Mouse (Mus musculus) midbrain, postnatal 0 days (tissue): Measurements from ENCODE around the gene Efcab11. TPM values are rescaled to one million over a fixed set of nuclear protein-coding genes. Genes with fewer than 3 reads are reported as not detected.

Source experiments
- ATAC-seq: fragments of 200-750 bp; cut with Nextera tagmentation; 2 replicates; pipeline ENCODE4 v1.8.0; 2017; ENCODE audit warnings: moderate number of reproducible peaks, mild to moderate bottlenecking, moderate TSS enrichment, moderate library complexity; ENCODE audit not compliant: low FRiP score
- DNase-seq: peaks from one replicate; pipeline ENCODE4 v3.0.0-alpha.2; 2015; ENCODE audit warnings: low spot score
- H3K27ac ChIP-seq: fragments of 300-500 bp; sonication (generic); 2 replicates; pipeline ENCODE4 v1.5.1; 2014; ENCODE audit warnings: low read depth, mild to moderate bottlenecking, low read length, mixed read lengths
- H3K27me3 ChIP-seq: fragments of 300-500 bp; sonication (generic); 2 replicates; pipeline ENCODE4 v1.6.1; 2014; ENCODE audit warnings: low read length, control low read depth, mixed read lengths; ENCODE audit not compliant: insufficient read depth
- H3K36me3 ChIP-seq: fragments of 300-500 bp; sonication (generic); 2 replicates; pipeline ENCODE4 v1.6.1; 2014; ENCODE audit warnings: low read length, control low read depth, mixed read lengths; ENCODE audit not compliant: insufficient read depth
- H3K4me1 ChIP-seq: fragments of 300-500 bp; sonication (generic); 2 replicates; pipeline ENCODE4 v1.6.1; 2014; ENCODE audit warnings: mild to moderate bottlenecking, control low read depth, antibody characterized with exemption, low read length, mixed read lengths; ENCODE audit not compliant: insufficient read depth
- H3K4me2 ChIP-seq: fragments of 300-500 bp; sonication (generic); 2 replicates; pipeline ENCODE4 v1.6.1; 2014; ENCODE audit warnings: low read depth, mild to moderate bottlenecking, low read length, mixed read lengths; ENCODE audit not compliant: poor library complexity, severe bottlenecking
- H3K4me3 ChIP-seq: fragments of 300-500 bp; sonication (generic); 2 replicates; pipeline ENCODE4 v1.5.1; 2014; ENCODE audit warnings: low read depth, mild to moderate bottlenecking, low read length, moderate library complexity
- H3K9ac ChIP-seq: fragments of 300-500 bp; sonication (generic); replicated peaks from 2 replicates; pipeline ENCODE4 v1.6.1; 2014; ENCODE audit warnings: mild to moderate bottlenecking, low read length, moderate library complexity, mixed read lengths; ENCODE audit not compliant: poor library complexity, severe bottlenecking
- H3K9me3 ChIP-seq: fragments of 300-500 bp; sonication (generic); 2 replicates; pipeline ENCODE4 v1.6.1; 2016; ENCODE audit warnings: low read length, control low read depth
- CTCF ChIP-seq: IDR thresholded peaks from 2 replicates; pipeline ENCODE4 v1.5.1; 2016; ENCODE audit warnings: antibody characterized with exemption, mild to moderate bottlenecking
- WGBS: fragments of 180-500 bp; shearing (Covaris S2); extraction: QIAGEN DNeasy Blood & Tissue Kit; methylation state at CpG from one replicate; pipeline ENCODE4 v1.1.7; 2014; 5-methylcytosine and 5-hydroxymethylcytosine counted together
- polyA plus RNA-seq: library from polyadenylated mRNA; unstranded; fragments of >200 nt; fragmentation: Nextera tagmentation; extraction: Ambion mirVana; gene quantifications from 2 replicates; pipeline ENCODE4 v1.2.1, GENCODE M21; 2015
- total RNA-seq: library from RNA; depleted of rRNA; stranded (reverse); fragments of >200 nt; gene quantifications from 2 replicates; pipeline ENCODE4 v1.2.3, GENCODE M21; 2014

Efcab11 gene
- total and polyA plus RNA-seq, 2 experiments from 2014 or later, result 2.5 to 2.6 TPM

DNA sequence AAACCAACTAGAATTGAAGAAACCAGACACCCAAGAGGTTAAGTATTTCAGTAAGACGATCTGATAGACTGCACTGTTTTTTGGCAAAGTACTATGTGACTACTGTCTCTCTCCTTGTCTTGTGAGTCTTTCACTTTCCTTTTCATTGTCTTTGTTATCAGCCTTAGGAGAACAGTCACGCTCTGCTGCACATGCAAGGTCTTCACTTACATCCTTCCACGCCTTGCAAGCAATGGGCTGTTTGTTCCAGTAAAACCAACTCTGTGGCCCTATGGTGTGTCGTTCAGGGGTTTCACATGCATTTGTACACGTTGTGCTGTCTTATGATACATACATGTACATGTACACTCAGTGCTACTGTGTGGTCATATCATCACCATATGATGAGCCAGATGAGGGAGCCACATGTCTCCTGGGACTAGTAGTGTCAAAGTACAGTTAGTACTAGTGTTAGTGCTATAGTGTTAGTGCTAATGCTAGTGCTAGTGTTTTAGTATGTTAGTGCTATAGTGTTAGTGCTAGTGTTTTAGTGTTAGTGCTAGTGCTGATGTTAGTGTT is 110.5 kb downstream of the Efcab11 start:
- no peaks in the 10 kb centered on the region for H3K9me3 ChIP-seq
- no peak overlapping the region for H3K27ac ChIP-seq
- H3K4me2 ChIP-seq, result no peak overlapping the region
- no peak overlapping the region for H3K4me3 ChIP-seq
- H3K4me1 ChIP-seq, result no peaks in the 10 kb centered on the region
- H3K9ac ChIP-seq, result no peak overlapping the region
- H3K36me3 ChIP-seq, result no peaks in the 10 kb centered on the region
- H3K27me3 ChIP-seq, result no peaks in the 10 kb centered on the region
- ATAC-seq (no peak), DNase-seq (no peak)
- no peak for TF ChIP-seq CTCF
- WGBS, result 74% methylated on average over 5 of the region's 5 CpGs

DNA sequence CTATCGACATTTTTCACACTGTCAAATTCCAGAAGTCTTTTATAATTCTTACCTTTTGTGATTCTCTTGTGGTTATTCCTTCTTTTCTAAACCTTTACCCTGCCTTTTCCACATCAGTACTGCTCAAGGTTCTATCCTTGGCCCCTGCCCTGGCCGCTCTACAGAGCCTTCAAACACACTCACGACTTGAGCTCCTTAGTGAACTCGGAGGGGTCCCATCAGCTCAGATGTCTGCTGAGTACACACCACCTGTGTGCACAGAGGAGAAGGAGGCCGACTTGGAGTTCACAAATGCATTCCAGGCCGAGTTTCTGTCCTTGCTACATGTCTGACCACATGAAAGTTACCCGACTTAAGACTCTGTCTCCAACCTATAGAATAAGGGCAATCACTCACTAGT is 113.2 kb downstream of the Efcab11 start:
- no peaks in the 10 kb centered on the region for H3K9me3 ChIP-seq
- H3K27ac ChIP-seq, result no peak overlapping the region
- 94% methylated on average over 7 of the region's 7 CpGs for WGBS
- no peaks in the 10 kb centered on the region for H3K36me3 ChIP-seq
- H3K4me1 ChIP-seq, result no peaks in the 10 kb centered on the region
- no peak for DNase-seq
- H3K27me3 ChIP-seq, result no peaks in the 10 kb centered on the region
- no peak overlapping the region for H3K4me2 ChIP-seq
- H3K4me3 ChIP-seq, result no peak overlapping the region
- no peak overlapping the region for H3K9ac ChIP-seq
- ATAC-seq, result no peak
- no peak for TF ChIP-seq CTCF

DNA sequence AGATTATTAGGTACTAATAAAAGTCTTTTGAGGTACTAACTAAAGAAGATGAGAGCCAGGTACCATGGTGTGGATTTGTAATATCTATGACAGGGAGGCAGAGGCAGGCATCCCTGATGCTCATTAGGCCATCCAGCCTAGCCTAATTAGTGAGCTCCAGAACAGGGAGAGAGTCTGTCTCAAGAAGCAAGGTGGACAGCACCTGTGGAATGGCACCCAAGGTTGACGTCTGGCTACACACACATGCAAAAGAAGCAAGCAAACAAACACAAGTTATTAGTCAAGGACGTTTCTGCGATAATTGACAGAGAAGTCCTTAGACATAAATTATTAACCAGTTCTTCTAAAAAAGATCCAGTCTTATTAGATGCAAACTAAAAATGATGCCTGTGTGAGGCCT is 114.6 kb downstream of the Efcab11 start:
- WGBS, result 83% methylated on average over 3 of the region's 3 CpGs
- H3K4me3 ChIP-seq, result no peak overlapping the region
- H3K9ac ChIP-seq, result no peak overlapping the region
- no peak overlapping the region for H3K27ac ChIP-seq
- H3K27me3 ChIP-seq, result no peaks in the 10 kb centered on the region
- H3K9me3 ChIP-seq, result no peaks in the 10 kb centered on the region
- H3K4me2 ChIP-seq, result no peak overlapping the region
- DNase-seq (no peak), ATAC-seq (no peak)
- no peaks in the 10 kb centered on the region for H3K4me1 ChIP-seq
- H3K36me3 ChIP-seq, result no peaks in the 10 kb centered on the region
- no peak for TF ChIP-seq CTCF

DNA sequence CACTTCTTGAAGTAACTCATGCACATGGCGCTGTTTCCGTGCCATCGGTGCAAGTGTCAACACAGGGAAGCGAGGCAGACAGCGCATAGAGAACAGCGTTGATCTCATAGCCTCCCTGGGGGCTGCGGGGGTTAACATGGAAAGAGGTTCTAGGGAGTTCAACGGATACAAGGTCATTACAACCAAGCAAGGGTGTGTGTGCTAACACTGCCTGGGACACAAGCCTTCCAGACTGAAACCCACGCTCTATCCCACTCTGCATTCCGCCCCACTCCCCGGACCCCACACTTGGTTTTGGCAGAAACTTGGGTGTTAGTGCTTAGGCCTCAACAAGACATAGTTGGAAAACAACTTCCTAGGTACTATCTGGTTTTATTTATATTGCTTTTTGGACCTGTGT is 116.5 kb downstream of the Efcab11 start:
- no peaks in the 10 kb centered on the region for H3K4me1 ChIP-seq
- no peaks in the 10 kb centered on the region for H3K36me3 ChIP-seq
- H3K27ac ChIP-seq, result no peak overlapping the region
- H3K9ac ChIP-seq, result no peak overlapping the region
- no peak overlapping the region for H3K4me2 ChIP-seq
- WGBS, result 97% methylated on average over 11 of the region's 11 CpGs
- ATAC-seq (no peak), DNase-seq (no peak)
- no peak for TF ChIP-seq CTCF
- no peak overlapping the region for H3K4me3 ChIP-seq
- H3K27me3 ChIP-seq, result no peaks in the 10 kb centered on the region
- no peaks in the 10 kb centered on the region for H3K9me3 ChIP-seq

DNA sequence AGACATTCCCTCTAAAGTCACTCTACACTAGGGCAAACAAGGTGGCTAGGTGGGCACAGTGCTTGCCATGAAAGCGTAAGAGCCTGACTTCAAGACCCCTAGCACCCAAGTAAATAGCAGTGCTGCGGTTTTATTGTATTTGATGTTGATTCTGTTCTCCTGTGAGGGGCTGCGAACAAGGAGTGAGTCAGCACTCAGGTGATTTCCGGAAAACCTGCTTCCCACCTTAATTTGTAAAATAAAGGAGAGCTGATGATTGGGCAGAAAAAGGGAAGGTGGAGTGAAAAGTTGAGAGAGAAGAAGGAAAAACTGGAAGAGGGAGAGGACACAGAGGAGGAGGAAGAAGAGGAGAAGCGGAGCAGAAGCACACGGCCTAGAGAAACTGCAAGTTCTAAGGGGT is 118.3 kb downstream of the Efcab11 start:
- H3K4me3 ChIP-seq, result no peak overlapping the region
- TF ChIP-seq CTCF, result no peak
- DNase-seq (no peak), ATAC-seq (no peak)
- H3K27me3 ChIP-seq, result no peaks in the 10 kb centered on the region
- H3K4me1 ChIP-seq, result no peaks in the 10 kb centered on the region
- H3K27ac ChIP-seq, result no peak overlapping the region
- H3K4me2 ChIP-seq, result no peak overlapping the region
- 95% methylated on average over 6 of the region's 6 CpGs for WGBS
- H3K9ac ChIP-seq, result no peak overlapping the region
- no peaks in the 10 kb centered on the region for H3K36me3 ChIP-seq
- no peaks in the 10 kb centered on the region for H3K9me3 ChIP-seq

DNA sequence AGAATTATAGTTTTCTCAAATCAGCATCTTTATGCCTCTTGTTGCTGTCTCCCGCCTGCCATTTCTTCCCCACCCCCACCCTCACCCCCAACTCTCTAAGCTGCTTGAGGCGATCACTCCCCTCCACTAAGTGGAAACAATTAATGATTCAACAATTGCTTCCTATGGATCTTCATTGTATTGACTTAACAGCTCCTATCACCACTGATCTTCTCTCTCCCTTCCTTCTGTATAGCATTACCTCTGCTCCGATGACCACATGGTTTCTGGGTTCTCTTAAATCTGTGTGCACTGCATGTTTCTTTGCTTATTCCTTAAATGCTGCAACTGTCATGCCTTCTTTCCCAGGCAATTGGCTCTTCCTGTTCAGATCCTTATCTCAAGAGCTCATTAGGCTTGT is 120.2 kb downstream of the Efcab11 start:
- H3K4me3 ChIP-seq, result no peak overlapping the region
- no peaks in the 10 kb centered on the region for H3K36me3 ChIP-seq
- WGBS, result 86% methylated on average over 3 of the region's 3 CpGs
- no peaks in the 10 kb centered on the region for H3K27me3 ChIP-seq
- no peak for ATAC-seq
- TF ChIP-seq CTCF, result no peak
- DNase-seq, result no peak
- no peaks in the 10 kb centered on the region for H3K9me3 ChIP-seq
- H3K27ac ChIP-seq, result no peak overlapping the region
- H3K4me2 ChIP-seq, result no peak overlapping the region
- no peaks in the 10 kb centered on the region for H3K4me1 ChIP-seq
- H3K9ac ChIP-seq, result no peak overlapping the region
